Mouse (Mus musculus) layer of hippocampus, adult 9-10 months (tissue): ENCODE measurements around the gene Klk1b8.
"Not testable (repeated sequence)": the region's sequence is repeated elsewhere in the genome, so short reads cannot be mapped to it uniquely, and the experiment has no call there.

ENCODE experiments used
- DNase-seq: peaks from one replicate; pipeline ENCODE4 v3.0.0; 2022; ENCODE audit warnings: low spot score

The Klk1b8 gene

DNA sequence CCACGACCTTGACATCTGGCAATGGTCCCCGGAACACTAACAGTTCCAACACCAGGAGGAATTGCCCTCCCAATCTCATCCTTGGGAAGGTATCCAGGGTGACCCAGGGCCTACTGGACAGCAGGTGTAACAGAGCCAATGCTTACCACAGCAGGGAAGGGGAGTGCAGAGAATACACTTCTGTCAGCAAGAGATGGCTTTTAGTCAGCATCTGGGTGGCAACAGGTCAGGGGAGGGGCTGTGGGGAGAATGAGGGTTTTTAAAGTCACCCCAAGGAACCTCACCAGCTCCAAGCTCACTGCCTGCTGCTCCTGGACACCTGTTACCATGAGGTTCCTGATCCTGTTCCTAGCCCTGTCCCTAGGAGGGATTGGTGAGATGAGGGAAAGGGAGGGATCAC, at the start of gene Klk1b8:
Klk1b8 (plus strand) TSS at position 301 of the 400 bp plus-strand sequence.
- DNase-seq = no peak

DNA sequence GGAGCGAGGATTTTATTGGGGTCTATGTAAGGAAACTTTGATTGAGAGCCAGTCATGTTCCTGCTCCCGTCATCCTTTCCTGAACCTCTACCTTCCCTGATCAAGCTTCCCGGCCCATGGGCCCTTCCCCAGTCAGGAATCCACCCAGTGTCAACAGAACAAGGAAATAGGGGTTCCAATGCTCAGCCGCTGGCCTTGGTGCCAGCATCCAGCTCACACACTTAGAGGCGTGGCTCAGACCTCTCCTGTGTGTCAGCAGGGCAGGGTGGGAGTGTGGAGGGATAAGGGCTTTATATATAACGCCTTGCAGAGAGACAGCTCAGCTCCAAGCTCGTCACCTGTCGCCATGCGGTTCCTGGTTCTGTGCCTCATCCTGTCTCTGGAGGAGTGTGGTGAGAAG, 35.6 kb upstream of the Klk1b8 start:
- no peak for DNase-seq

DNA sequence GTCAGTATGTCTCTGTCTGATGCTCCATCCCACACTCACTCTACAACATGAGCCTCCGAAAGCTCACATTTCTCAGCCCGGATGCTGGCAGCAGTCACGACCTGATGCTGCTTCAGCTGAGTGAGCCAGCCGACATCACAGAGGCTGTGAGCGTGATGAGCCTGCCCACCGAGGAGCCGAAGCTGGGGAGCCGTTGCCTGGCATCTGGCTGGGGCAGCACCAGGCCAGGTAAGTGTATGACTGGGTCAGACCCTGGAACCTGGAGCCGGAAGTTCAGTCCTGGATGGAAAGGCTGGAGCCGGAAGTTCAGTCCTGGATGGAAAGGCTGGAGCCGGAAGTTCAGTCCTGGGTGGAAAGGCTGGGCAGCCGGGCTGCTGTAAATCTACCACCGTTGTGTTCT, 32.0 kb upstream of the Klk1b8 start:
- DNase-seq = no peak

DNA sequence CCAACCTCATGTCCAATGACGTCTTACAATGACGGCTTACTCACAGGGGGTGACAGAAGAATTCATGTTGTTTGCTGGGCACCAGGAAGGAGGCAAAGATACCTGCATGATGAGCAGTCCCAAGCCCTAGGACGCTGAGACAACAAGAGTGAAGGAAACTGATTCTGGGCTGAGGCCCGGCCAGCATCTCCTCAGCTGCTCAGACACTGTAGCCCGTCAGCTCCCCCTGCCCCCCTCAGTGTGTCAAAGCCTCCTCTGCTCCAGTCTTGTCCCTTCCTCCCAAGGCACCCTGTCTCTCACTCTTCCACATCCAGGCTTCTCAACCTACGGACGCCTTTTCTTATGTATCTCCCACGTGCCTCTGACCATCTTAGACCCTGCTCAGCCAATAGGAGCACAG, 31.6 kb upstream of the Klk1b8 start:
- no peak for DNase-seq

DNA sequence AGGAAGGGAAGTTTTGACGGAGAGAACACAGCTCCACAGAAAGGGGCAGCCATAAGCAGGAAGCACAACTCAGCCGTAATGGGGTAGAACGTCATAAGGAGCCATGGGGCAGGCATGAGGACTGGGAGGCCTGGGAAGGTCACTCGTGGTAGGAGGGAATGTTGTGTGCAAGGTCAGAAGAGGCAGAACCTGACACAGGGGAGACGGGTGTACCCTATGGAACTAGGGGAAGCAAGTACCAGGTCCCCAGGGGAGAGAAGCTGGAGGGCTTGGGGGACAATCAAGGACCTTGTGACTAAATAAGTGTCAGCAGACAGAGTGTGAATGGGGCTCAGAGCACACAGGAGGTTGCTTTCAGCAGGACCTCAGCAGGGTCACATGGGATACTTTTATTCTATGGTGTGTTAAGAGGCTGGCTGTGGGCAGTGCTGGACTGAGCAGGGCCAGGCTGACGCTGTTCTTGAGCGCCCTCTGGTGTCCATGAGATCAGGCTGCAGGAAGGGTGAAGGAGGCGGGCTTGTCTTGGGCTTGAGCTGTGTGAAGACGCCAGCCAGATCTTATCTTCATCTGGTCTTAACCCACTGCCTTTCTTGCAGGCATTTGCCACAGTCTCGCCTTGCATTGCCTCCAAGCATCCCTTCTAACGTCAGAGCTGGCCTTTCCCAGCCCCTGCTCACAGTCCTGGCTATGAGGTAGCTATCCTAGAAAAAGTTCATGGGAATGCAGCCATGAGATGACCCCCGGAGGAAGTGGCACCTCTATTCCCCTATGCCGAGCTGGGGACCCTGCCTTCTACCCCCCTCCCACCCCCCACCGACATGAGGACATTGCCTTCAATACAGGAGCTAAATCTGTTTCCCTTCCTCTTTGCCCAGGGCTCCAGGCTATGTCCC, 30.7 kb upstream of the Klk1b8 start:
- peak; percentile 26 for DNase-seq

DNA sequence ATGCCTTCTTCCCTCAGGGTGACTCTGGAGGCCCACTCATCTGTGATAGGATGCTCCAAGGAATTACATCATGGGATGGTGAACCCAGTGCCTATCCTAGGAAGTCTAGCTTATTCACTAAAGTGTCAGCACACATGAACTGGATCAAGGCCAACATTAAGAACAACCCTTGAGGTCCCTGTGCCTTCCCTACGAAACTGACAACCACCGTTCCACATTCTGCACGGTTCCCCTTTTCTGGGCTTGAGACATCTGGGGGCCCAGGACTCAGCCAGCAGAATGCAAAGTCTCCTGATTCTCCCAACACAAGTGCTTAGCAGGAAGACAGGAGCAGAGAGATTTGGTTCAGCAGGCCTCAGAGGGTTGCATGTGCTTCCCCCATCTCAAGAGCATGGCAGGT, 29.9 kb upstream of the Klk1b8 start:
- no peak for DNase-seq

DNA sequence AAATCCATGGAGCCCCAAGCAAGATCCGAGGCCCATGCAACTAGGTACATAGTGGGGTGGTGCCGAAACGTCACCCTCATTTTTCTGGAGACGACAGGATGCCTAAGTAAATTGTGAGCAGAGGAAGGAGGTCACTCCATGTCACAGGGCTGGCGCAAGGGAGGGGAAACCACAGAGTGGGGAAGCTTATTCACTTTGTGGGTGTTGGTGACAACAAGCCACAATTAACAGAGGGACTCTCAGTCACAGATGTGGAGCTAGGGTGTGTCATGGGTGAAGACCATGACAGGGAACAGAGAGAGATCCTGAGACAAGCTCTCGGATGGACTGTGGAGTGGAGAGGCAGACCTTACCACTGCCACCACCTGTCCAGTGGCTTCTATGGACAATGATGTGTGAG, 29.4 kb upstream of the Klk1b8 start:
- no peak for DNase-seq

DNA sequence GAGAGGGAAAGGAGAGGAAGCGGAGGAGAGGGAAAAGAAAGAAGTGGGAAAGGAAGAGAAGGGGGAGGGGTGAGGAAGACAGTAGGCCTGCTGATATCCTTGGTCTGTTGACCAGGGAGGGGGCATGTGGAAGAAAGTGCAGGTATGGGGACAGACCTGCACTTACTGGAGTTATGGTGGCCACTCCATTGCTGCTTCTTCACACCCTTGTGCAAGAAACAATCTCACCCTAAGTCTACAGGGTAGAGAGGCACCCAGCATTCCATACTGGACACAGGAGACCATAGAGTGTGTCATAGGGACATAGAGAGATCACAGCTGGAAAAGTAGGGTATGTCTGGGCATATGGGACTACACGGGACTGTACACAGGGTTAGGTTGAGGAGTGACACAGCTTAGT, 28.5 kb upstream of the Klk1b8 start:
- no peak for DNase-seq

DNA sequence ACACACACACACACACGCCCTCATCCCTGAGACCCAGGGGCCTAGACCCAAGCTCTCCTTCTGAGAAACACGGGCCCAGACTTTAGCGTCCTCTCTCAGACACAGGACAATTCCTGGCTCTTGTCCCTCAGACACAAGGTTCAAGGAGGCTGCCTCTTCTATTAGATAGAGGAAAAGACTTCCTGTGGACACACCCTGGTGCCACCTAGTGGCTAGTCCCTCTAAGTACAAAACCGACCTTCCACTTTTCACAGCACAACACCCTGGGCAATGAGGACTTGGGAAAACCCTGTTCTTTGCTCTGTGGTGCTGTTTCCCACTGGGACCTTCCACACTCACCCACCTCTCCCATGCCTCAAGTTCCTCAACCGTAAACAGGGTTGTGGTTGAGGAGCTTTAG, 24.5 kb upstream of the Klk1b8 start:
- DNase-seq = no peak

DNA sequence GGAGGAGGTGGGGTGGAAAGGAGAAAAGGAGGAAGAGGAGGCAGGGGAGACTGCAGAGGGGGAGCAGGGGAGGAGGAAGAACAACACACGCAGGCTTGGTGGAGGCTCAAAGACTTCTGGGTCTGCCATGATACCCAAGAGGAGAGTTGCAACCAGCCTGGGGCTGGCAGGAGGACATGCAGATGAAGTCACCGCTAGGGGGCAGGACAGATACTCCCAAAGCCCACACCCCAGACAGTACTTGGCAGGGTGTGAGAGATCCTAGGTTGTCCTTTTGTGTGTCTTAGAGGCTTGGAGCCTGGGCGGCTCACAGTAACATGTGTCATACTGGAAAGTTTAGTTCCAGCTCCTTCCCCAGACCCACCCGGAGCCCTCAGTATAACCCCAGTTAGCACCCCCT, 21.9 kb upstream of the Klk1b8 start:
- no peak for DNase-seq

DNA sequence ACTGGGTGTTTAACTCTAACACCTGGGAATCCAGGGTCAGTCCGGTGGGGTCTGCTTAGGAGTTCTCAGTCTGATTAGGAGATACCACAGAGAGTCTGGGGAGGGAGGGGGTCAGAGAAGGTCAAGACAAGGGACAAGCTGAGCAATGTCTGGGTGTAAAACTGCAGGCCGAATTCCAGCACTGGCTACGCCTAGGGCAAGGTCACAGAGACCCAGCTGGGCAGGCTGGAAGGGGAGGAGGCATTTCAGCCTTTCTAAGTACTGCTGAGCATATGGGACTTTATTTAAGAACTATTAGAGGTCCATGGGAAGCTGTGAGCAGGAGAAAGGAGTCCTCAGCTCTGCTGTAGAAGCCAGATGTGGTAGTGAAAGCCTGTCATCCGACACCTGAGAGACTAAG, 18.1 kb upstream of the Klk1b8 start:
- no peak for DNase-seq

DNA sequence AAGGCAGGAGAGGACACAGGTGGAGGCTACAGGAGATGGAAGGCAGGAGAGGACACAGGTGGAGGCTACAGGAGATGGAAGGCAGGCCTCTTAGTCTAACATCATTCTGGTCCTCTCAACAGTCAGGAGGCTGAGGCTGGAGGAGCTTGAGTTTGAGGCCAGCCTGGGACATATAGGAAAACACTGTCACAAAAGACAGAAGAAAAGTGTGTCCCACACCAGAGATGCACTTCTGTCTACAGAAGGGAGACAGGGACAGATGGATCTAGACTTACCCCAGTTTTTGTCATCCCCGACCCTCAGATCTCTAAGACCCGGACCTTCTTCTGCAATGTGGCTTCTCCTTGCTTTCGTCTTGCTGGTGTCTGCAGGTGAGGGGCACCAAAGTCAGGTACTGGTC, 17.0 kb upstream of the Klk1b8 start, which contains the start of gene Klk15:
Klk15 (plus strand) TSS at position 301 of the 400 bp plus-strand sequence.
- no peak for DNase-seq

DNA sequence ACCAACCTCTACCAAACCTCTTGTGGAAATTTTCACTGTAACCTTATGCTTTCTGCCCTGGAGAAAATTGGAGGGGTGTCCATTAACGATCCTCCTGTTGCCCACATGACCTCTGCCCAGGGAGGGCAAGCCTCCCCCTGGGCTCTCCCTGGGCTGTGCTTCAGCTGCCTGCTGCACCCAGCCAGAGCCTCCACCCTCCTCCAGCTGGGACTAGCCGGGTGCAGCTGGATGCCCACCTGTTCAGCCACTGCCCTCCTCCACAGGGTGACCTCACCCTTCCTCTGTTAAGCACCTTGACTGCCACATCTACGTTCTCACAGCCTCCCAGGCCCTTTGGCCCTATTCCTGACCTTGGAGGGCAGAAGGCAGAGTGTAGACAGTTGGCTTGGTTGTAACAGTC, 15.7 kb upstream of the Klk1b8 start:
- no peak for DNase-seq

DNA sequence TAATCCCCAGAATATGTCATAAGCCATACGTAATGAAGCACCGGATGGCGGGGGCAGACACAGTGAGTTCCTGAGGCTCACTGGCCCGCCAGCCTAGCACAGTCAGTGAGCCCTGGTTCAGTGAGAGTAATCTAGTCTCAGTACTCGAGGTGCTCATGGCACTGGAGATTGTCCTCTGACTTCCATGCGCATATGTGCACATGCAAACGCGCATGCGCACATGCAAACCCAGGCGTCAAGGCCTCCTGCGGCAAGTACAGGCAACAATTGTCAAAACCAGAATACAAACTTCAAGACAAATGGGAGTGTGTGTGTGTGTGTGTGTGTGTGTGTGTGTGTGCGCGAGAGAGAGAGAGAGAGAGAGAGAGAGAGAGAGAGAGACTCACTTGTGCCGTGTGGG, 13.9 kb upstream of the Klk1b8 start:
- no peak for DNase-seq

DNA sequence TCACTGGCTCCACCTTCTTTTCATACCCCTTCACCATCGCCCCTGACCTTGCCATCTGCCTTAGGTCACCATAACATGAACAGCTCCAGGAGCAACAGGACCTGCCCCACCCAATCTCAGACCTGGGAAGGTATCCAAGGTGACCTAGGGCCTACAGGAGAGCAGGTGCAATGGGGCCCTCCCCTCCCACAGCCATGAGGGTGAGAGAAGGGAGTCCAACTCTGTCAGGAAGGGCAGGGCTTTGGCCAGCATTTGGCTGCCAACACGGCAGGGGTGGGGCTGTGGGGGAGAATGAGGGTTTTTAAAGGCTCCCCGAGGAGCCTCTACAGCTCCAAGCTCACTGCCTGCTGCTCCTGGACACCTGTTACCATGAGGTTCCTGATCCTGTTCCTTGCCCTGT, 8.2 kb upstream of the Klk1b8 start:
- DNase-seq = not testable (repeated sequence)

DNA sequence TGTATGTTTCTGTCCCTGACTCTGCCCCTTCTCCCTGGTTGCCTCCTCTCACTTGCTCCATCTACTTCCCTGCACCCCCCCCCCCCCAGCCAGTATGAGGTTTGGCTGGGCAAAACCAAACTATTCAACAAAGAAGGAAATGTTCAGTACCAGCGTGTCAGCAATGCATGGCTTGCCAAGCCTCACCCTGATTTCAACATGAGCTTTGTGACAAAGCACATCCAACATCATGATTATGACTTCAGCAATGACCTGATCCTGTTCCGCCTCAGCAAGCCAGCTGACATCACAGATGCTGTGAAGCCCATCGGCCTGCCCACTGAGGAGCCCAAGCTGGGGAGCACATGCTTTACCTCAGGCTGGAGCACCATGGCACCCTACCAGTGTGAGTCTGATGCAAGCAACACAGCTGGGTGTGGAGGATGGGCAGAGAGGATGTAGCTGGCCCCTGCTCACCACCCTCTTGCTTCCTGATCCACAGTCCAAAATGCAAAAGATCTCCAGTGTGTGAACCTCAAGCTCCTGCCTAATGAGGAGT, 5.7 kb upstream of the Klk1b8 start:
- DNase-seq = no peak

DNA sequence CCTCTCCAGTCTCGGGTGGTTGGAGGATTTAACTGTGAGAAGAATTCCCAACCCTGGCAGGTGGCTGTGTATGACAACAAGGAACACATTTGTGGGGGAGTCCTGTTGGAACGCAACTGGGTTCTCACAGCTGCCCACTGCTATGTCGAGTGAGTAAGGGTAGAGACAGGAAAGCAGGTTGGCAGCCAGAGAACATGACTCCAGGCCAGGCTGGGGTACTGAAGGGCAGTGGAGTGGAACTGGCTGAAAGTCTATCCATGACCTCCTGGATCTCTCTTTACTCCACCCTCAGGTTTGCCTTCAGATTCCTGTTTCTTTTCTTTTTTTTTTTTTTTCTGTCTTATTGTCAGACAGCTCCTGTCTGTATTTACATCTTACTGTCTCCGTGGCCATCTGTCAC, 2.2 kb downstream of the Klk1b8 start:
- no peak for DNase-seq

DNA sequence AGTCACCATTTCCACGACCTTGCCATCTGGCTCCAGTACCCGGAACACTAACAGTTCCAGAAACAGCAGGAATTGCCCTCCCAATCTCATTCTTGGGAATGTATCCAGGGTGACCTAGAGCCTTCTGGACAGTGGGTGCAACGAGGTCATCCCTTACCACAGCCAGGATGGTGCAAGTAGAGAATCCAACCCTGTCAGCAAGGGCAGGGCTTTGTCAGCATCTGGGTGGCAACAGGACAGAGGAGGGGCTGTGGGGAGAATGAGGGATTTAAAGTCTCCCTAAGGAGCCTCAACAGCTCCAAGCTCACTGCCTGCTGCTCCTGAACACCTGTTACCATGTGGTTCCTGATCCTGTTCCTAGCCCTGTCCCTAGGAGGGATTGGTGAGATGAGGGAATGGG, 16.0 kb downstream of the Klk1b8 start, which contains the start of gene Klk1b1:
Klk1b1 (plus strand) TSS at position 301 of the 400 bp plus-strand sequence.
- DNase-seq = no peak

DNA sequence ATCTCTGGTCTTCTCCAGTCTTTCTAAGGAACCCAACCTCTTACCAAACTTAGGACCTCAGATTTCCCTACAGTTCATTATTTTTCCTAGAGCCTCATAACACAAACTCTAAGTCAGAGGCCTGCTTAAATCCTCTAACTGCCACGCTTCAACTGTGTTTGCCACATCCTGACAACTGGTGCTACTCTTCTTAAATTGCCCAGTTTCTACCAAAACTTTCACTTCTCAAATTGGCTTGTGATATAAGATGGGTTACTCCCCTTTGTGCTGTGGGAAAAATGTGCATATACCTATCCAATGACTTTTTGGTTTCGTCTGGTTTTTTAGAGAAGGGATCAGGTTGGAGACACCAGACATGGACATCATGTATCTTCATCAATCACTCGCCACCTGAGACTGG, 16.6 kb downstream of the Klk1b8 start:
- no peak for DNase-seq

DNA sequence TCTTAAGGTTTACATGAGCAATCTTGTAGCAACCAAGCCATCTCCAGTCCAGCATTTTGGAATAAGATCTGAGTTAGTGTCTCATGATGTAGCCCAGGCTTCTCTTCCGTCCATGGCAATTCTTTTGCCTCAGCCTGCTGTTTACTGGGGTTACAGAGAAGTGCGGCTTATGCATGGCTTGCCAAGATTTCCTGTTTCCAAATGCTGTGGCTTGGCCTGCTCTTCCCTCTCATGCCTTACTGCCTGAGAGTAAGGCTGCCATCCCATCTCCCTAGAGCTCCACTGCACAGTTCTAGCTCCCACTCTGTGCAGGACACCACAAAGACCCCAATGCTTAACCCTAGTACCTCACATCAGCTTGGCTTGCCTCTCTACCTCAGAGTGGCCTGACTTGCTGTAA, 17.1 kb downstream of the Klk1b8 start:
- DNase-seq = no peak

DNA sequence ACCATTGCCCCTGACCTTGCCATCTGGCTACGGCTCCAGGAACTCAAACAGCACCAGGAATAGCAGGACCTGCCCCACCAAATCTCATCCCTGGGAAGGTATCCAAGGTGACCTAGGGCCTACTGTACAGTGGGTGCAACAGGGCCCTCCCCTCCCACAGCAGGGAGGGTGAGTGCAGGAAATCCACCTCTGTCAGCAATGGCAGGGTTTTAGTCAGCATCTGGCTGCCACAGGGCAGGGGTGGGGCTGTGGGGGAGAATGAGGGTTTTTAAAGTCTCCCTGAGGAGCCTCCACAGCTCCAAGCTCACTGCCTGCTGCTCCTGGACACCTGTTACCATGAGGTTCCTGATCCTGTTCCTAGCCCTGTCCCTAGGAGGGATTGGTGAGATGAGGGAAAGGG, 25.3 kb downstream of the Klk1b8 start, which contains the start of gene Klk1b9:
Klk1b9 (plus strand) TSS at position 301 of the 400 bp plus-strand sequence.
- DNase-seq = not testable (repeated sequence)

DNA sequence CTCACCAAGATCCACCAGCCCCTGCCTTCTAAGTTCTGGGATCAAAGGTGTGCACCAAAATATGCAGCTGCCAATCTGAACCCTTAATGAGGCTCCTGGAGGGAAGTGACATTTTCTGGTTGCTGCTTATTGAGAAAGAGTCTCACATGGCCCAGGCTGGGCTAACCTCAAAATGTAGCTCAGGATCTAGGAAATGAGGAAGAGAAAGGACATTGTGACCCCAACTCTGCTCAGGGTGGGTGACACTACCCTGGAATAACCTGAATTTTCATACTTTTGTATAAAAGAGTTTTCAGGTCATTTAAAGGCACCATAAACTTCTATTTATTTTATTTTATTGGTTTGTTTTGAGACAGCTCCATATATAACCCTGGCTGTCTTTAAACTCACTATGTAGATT, 35.2 kb downstream of the Klk1b8 start:
- no peak for DNase-seq

DNA sequence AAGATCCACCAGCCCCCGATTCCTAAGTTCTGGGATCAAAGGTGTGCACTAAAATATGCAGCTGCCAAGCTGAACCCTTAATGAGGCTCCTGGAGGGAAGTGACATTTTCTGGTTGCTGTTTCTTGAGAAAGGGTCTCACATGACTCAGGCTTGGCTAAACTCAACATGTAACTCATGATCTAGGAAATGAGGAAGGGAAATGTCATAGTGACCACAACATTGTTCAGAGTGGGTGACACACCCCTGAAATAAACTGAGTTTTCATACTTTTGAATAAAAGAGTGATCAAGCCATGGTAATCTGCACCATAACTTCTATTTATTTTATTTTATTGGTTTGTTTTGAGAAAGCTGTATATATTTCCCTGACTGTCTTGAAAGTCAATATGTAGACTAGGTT, 44.4 kb downstream of the Klk1b8 start:
- DNase-seq = not testable (repeated sequence)

DNA sequence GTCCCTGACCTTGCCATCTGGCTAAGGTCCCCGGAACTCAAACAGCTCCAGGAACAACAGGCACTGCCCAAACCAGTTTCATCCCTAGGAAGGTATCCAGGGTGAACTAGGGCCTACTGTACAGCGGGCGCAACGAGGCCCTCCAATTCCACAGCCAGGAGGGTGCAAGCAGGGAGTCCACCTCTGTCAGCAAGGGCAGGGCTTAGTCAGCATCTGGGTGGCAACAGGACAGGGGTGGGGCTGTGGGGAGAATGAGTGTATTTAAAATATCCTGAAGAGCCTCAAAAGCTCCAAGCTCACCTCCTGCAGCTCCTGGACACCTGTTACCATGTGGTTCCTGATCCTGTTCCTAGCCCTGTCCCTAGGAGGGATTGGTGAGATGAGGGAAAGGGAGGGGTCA, 45.1 kb downstream of the Klk1b8 start, which contains the start of gene Klk1b11:
Klk1b11 (plus strand) TSS at position 301 of the 400 bp plus-strand sequence.
- not testable (repeated sequence) for DNase-seq
